Mouse (Mus musculus) kidney, postnatal 0 days (tissue): Measurements from ENCODE around the gene Gsta1. TPM values are rescaled to one million over a fixed set of nuclear protein-coding genes. Genes with fewer than 3 reads are reported as not detected.
"Not testable (repeated sequence)": the region's sequence is repeated elsewhere in the genome, so short reads cannot be mapped to it uniquely, and the experiment has no call there.

Experiments used
- ATAC-seq: fragments of 200-750 bp; cut with Nextera tagmentation; replicated peaks from 2 replicates; pipeline ENCODE4 v1.8.0; 2017; ENCODE audit warnings: low read depth, moderate number of reproducible peaks, moderate TSS enrichment, moderate library complexity; ENCODE audit not compliant: low FRiP score
- DNase-seq: peaks from one replicate; pipeline ENCODE4 v3.0.0-alpha.2; 2016; ENCODE audit warnings: low spot score
- H3K27ac ChIP-seq: fragments of 300-500 bp; sonication (generic); 2 replicates; pipeline ENCODE4 v1.5.1; 2014; ENCODE audit warnings: mild to moderate bottlenecking
- H3K27me3 ChIP-seq: fragments of 300-500 bp; sonication (generic); 2 replicates; pipeline ENCODE4 v1.6.1; 2014; ENCODE audit warnings: low read length, mixed read lengths; ENCODE audit not compliant: insufficient read depth
- H3K36me3 ChIP-seq: fragments of 300-500 bp; sonication (generic); 2 replicates; pipeline ENCODE4 v1.6.1; 2014; ENCODE audit warnings: low read length, mixed read lengths; ENCODE audit not compliant: insufficient read depth
- H3K4me1 ChIP-seq: fragments of 300-500 bp; sonication (generic); replicated peaks from 2 replicates; pipeline ENCODE4 v1.6.1; 2014; ENCODE audit warnings: antibody characterized with exemption, low read length, mixed read lengths; ENCODE audit not compliant: insufficient read depth
- H3K4me2 ChIP-seq: fragments of 300-500 bp; sonication (generic); 2 replicates; pipeline ENCODE4 v1.6.1; 2014; ENCODE audit warnings: mild to moderate bottlenecking, low read length, moderate library complexity, mixed read lengths
- H3K4me3 ChIP-seq: fragments of 300-500 bp; sonication (generic); replicated peaks from 2 replicates; pipeline ENCODE4 v1.5.1; 2014; ENCODE audit warnings: low read depth, low read length
- H3K9ac ChIP-seq: fragments of 300-500 bp; sonication (generic); 2 replicates; pipeline ENCODE4 v1.6.1; 2014; ENCODE audit warnings: low read depth, low read length
- H3K9me3 ChIP-seq: fragments of 300-500 bp; sonication (generic); replicated peaks from 2 replicates; pipeline ENCODE4 v1.6.1; 2016; ENCODE audit warnings: low read length, inconsistent platforms, mixed read lengths
- CTCF ChIP-seq: IDR thresholded peaks from 2 replicates; pipeline ENCODE4 v1.5.1; 2016; ENCODE audit warnings: antibody characterized with exemption, low read depth, mild to moderate bottlenecking, moderate library complexity
- WGBS: fragments of 180-500 bp; shearing (Covaris S2); extraction: QIAGEN DNeasy Blood & Tissue Kit; methylation state at CpG from one replicate; pipeline ENCODE4 v1.1.7; 2014; 5-methylcytosine and 5-hydroxymethylcytosine counted together
- polyA plus RNA-seq: library from polyadenylated mRNA; unstranded; fragments of >200 nt; fragmentation: Nextera tagmentation; extraction: Ambion mirVana; gene quantifications from 2 replicates; pipeline ENCODE4 v1.2.1, GENCODE M21; 2015

Gsta1 gene
- polyA plus RNA-seq, 1 experiment from 2014 or later = 33.9 TPM

DNA sequence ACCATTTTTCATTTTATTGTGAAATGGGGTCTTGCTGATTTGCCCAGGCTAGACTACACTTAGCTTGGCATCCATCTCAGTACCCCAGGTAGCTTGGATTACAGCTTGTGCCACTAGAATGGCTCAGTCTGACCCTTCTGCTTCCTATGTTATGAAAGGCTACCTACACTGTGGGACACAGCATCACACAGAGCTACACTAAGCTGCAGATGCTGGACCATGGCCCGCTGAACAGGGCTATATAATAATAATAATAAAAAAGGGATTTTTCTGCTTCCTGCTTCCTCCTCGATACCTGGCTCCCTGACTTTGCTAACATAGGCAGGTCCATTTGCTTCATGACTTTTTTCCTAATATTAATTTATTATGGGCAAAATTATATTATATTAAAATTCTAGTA is 6.0 kb upstream of the Gsta1 start:
- DNase-seq (no peak), ATAC-seq (no peak)
- Histone ChIP-seq H3K4me2 (no peak overlapping the region), H3K9ac (no peak overlapping the region), H3K27ac (no peak overlapping the region), H3K4me3 (no peak overlapping the region), H3K36me3 (no peaks in the 10 kb centered on the region), H3K4me1 (no peaks in the 10 kb centered on the region), H3K9me3 (no peaks in the 10 kb centered on the region; the same call in 1 of the 2 replicates), H3K27me3 (no peaks in the 10 kb centered on the region)
- no peak for TF ChIP-seq CTCF
- 90% methylated on average over 2 of the region's 2 CpGs for WGBS

DNA sequence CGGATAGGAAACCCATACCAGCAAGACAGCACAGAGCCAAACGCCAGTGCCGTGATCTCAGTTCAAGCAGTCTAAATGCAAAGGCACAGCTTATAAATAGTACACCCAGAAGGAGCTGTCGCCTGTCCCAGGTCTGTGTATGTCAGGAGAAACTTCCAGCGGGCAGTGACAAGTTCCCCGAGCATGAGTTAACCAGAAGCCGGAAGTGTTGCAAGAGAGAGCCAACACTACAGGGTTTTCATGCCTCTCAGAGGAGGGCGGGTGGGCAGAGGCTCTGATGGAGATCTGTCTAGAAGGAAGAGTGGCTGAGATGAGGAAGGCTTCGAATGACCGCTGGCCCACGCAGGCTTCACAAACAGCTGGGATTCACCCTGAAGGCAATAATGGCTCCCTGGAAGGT is 5.2 kb upstream of the Gsta1 start:
- Histone ChIP-seq H3K27me3 (no peaks in the 10 kb centered on the region), H3K36me3 (no peaks in the 10 kb centered on the region), H3K4me1 (no peaks in the 10 kb centered on the region), H3K9me3 (no peaks in the 10 kb centered on the region), H3K27ac (no peak overlapping the region), H3K4me3 (no peak overlapping the region), H3K9ac (no peak overlapping the region), H3K4me2 (no peak overlapping the region)
- DNase-seq = no peak
- TF ChIP-seq CTCF = no peak
- no peak for ATAC-seq
- 65% methylated on average over 11 of the region's 11 CpGs for WGBS

DNA sequence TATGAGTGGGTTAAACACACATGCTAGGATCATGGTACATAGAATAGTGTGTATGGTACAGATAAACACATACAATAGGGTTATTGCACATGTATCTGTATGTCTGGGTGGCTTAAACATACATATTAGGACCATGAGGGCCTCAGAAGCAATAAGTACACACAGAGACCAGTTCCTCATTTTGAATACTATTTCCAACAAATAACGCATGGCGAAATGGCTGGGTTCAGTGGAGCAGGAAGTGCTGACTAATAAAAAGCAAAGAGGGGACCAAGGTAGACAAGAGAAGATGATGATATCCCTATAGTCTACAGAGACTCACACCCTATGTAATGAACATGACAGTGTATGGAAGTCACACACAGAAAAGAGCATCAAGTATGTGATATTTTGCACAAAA is 2.3 kb upstream of the Gsta1 start:
- no peak overlapping the region for H3K9ac ChIP-seq
- WGBS = 83% methylated on average over 2 of the region's 2 CpGs
- no peak overlapping the region for H3K4me3 ChIP-seq
- no peak overlapping the region for H3K4me2 ChIP-seq
- H3K9me3 ChIP-seq = no peaks in the 10 kb centered on the region
- no peak overlapping the region for H3K27ac ChIP-seq
- ATAC-seq = no peak
- no peak for TF ChIP-seq CTCF
- DNase-seq = no peak
- no peaks in the 10 kb centered on the region for H3K36me3 ChIP-seq
- no peaks in the 10 kb centered on the region for H3K4me1 ChIP-seq
- H3K27me3 ChIP-seq = no peaks in the 10 kb centered on the region

DNA sequence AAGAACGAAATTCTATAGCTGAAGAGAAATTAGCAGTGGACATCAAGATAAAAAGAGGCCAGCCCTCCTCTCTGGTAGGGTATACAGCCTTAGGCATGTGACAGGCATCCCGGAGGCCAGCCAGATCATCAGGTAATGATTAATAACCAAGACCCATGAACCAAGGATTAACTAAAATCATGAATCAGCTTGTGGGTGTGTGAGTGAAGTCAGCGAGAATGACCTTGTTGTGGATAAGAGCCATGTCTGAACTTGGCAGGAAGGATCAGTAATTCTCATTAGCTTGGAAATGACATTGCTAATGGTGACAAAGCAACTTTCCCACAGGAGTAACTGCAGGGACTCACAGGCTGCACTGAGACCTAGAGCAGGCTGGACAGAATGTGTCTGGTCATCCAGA is 798 bp upstream of the Gsta1 start:
- not testable (repeated sequence) for H3K4me1 ChIP-seq, H3K4me3 ChIP-seq, DNase-seq, H3K9me3 ChIP-seq, H3K9ac ChIP-seq, H3K27me3 ChIP-seq, H3K4me2 ChIP-seq, H3K36me3 ChIP-seq
- 37% methylated on average over 3 of the region's 3 CpGs for WGBS
- H3K27ac ChIP-seq = peak overlapping the region; percentile 65; the same call in 1 of the 2 replicates
- ATAC-seq = peak; percentile 84

DNA sequence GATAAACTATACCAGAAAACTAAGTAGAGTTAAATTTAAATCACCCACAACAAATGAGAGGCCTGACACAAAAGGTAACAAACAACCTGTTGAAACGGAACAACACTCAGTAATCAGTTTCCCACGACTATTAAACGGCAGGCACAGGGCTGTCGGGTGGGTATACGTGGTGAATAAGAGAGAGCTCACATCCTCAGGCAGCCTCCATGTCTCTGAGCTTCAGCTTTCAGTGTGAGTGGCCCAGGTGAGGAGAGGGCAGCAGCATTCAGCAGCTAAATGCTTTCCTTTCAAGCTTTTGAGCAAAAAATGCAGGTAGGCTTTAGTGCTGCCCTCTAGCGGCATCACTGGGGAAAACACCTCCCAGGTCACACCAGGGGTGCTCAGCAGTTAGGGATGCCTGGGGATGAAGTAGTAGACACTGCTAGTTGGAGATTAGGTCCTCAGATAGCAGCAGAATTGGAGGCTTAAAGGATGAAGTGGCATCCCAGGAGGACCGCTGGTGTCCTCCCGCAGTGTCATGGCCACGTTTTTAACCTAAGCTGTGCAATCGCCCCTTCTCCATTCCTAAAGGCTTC is 2.8 kb downstream of the Gsta1 start:
- not testable (repeated sequence) for H3K4me1 ChIP-seq, H3K9me3 ChIP-seq, H3K9ac ChIP-seq, H3K27me3 ChIP-seq, H3K27ac ChIP-seq, H3K36me3 ChIP-seq, DNase-seq, H3K4me3 ChIP-seq, H3K4me2 ChIP-seq, ATAC-seq
- no CpG with 5 or more reads among the region's 10 CpGs for WGBS

DNA sequence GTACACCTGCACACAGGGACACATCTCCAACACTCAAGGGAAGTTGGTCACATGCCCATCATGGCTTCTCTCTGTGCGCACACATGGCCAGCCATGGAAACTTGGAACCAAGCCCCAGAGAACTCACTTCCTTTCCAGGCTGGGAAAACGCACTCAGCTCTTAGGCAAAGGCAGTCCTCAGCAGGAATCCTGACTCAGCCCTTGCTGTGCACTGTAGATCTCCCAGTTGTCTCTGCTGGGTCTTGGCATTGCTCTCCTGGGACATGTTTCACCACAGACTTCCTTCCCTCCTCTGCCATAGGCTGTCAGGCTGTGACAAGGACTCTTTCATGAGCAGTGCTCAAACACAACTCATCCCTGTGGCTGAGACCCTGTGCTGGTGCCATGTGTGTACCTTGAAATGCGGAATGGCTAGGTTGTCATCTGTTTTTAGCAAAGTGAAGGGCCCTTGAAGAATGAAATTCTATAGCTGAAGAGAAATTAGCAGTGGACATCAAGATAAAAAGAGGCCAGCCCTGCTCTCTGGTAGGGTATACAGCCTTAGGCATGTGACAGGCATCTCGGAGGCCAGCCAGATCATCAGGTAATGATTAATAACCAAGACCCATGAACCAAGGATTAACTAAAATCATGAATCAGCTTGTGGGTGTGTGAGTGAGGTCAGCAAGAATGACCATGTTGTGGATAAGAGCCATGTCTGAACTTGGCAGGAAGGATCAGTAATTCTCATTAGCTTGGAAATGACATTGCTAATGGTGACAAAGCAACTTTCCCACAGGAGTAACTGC is 25.4 kb downstream of the Gsta1 start:
- ATAC-seq = peak; percentile 91
- not testable (repeated sequence) for H3K4me3 ChIP-seq, H3K4me1 ChIP-seq, H3K27ac ChIP-seq, H3K9me3 ChIP-seq, DNase-seq, H3K36me3 ChIP-seq, H3K4me2 ChIP-seq, H3K9ac ChIP-seq, H3K27me3 ChIP-seq
- WGBS = 61% methylated on average over 4 of the region's 4 CpGs

DNA sequence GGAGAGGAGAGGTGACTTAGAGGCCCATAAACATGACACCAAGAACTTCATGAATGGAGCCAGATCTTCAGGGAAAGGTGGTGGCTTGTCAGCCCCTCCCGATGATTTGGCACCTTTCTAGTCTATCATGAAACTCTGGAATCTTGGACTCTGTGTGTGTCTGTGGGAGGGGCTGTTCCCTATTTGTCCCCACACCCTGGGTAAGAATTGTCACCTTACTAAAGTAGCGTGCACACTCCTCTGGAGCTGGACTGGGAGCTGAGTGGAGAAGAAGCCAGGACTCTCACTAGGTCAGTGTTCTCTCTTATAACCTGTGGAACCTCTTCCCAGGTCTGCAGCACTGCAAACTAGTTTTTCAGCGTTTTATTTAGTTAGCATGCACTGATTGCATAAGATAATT is 26.5 kb downstream of the Gsta1 start, which contains the start of gene Gm3776:
Gene Gm3776 (plus strand): TSS at position 216 of the 400 bp plus-strand sequence.
- H3K9me3 ChIP-seq, ATAC-seq, H3K4me1 ChIP-seq, H3K27ac ChIP-seq, H3K4me3 ChIP-seq, H3K27me3 ChIP-seq, DNase-seq, H3K9ac ChIP-seq, H3K4me2 ChIP-seq, H3K36me3 ChIP-seq: not testable (repeated sequence)
- WGBS = 87% methylated on average over 1 of the region's 3 CpGs
